14 mouse cellular contexts compared by ENCODE assay signal in the genomic region with DNA sequence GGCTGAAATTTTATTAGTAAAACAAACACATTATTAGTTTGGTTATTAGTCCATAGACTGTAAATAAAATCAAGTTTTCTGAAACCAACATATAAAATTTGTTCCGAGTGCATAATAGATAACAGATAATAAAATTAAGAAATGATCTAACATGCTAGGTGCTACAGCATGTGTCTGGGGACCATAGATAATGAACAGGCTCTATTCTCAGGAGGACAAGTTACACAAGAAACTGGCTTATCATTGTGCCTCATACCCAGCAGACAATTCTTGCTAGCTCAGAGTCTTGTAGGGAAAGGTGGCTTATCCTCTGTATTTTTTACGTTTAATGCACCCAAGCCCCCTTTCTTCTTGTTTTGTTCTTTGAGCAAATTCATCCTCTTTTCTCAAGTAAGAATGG.
"Had no signal": no experiment of that assay in that cellular context is flagged by ENCODE, and none has a peak within 500 bp of the region (broad histone marks: within the 10 kb centered on the region; RNA-seq: fewer than 3 reads in every experiment).

No protein-coding gene starts in this region.

- H3K4me3 ChIP-seq: layer of hippocampus, adult 2 months; limb, embryonic 13.5 days; midbrain, embryonic 10.5 days; myocyte; neural tube, embryonic 12.5 days had no signal

- H3K36me3 ChIP-seq: limb, embryonic 13.5 days; midbrain, embryonic 10.5 days; neural tube, embryonic 12.5 days had no signal

- H3K27me3 ChIP-seq: limb, embryonic 13.5 days; neural tube, embryonic 12.5 days had no signal

- DNase-seq: kidney, adult 11 months; kidney, adult 9 months; kidney, postnatal 4 days; left cerebral cortex, postnatal 4 days; lung, adult 18-20 months; midbrain, embryonic 14.5 days; thymus, postnatal 14 days had no signal

- H3K9me3 ChIP-seq: limb, embryonic 13.5 days; midbrain, embryonic 10.5 days; neural tube, embryonic 12.5 days had no signal

- H3K4me2 ChIP-seq: limb, embryonic 13.5 days; neural tube, embryonic 12.5 days had no signal

- H3K9ac ChIP-seq: limb, embryonic 13.5 days; neural tube, embryonic 12.5 days had no signal

- H3K27ac ChIP-seq: kidney, postnatal 0 days; layer of hippocampus, adult 2 months; limb, embryonic 13.5 days; midbrain, embryonic 10.5 days; neural tube, embryonic 12.5 days; stomach, postnatal 0 days had no signal

- H3K4me1 ChIP-seq: limb, embryonic 13.5 days; midbrain, embryonic 10.5 days; neural tube, embryonic 12.5 days had no signal
